Mouse (Mus musculus) brain, embryonic 14.5 days (tissue): ENCODE measurements at regions not wholly inside any gene's neighbourhood (a gene's known extent, or its start where the extent isn't known, plus 50 kb on each side); places are given as distances from the start of the nearest gene placed in this dataset.

Experiments
- CTCF ChIP-seq: fragments of 200-500 bp; IDR thresholded peaks from 2 replicates; pipeline ENCODE4 v1.5.1; 2012; ENCODE audit warnings: inconsistent platforms, mild to moderate bottlenecking, moderate library complexity, borderline replicate concordance; ENCODE audit not compliant: insufficient read depth, insufficient read length; ENCODE audit errors: extremely low read depth
- POLR2A ChIP-seq: fragments of 200-500 bp; IDR thresholded peaks from 2 replicates; pipeline ENCODE4 v1.6.1; 2012; ENCODE audit warnings: mild to moderate bottlenecking, inconsistent platforms, borderline replicate concordance; ENCODE audit not compliant: poor library complexity, insufficient read depth, insufficient read length, severe bottlenecking; ENCODE audit errors: extremely low read depth

GRCm38 (mm10) chr14:71642536-71642935, 849.1 kb downstream of the Gm9195 start:
- TF ChIP-seq POLR2A (no peak), CTCF (no peak)
